Mouse (Mus musculus): Measurements from ENCODE around the gene Serpinb2. TPM values are rescaled to one million over a fixed set of nuclear protein-coding genes. Genes with fewer than 3 reads are reported as not detected.
A peak's percentile ranks its signal among the peaks of the same experiment; 100 is the strongest.

Gene Serpinb2
- total RNA-seq (2012; rRNA removed), result not detected in 2 replicates
- polyA plus RNA-seq (2012; ENCODE audit: insufficient read depth in 1 of 2, insufficient read length in 2 of 2, low read depth in 1 of 2, low replicate concordance in 2 of 2, missing spikeins in 1 of 2), result not detected

DNA sequence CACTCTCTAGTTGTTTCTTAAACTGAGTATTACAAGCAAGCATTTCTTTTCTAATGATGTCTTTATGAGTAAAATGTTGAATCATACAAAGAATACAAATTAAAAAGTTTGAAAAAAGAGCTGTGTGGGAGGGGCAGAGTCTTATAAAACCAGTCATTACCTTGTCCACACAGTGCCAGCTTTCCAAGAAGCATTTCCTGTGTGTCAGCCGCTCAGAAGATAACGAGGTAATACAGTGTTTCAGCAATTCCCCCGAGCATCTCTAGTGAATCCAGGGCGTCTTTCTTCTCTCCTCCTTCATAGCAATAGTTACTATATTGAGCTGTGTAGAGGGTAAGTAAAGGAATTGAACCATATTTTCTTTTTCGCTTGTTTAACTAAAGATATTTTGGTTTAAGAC, at the start of gene Serpinb2:
Gene Serpinb2, plus strand, starts transcription at position 172 of the 400 bp plus-strand sequence.
- no peak within 1 kb of the TSS for H3K27ac ChIP-seq (ENCODE audit: control insufficient read depth, low read depth, low read length)
- H3K79me2 ChIP-seq (ENCODE audit: control insufficient read depth, insufficient read depth, low read length, poor library complexity), result no peaks in the 10 kb centered on the region
- no peaks in the 10 kb centered on the region; a peak in 1 of 4 replicates for H3K36me3 ChIP-seq (ENCODE audit: control insufficient read depth in 1 of 2, insufficient read depth in 2 of 2, low read length in 2 of 2)
- no peak for DNase-seq (ENCODE audit: low read depth, low spot score)
- H3K4me1 ChIP-seq (ENCODE audit: control insufficient read depth in 1 of 2, insufficient read depth in 2 of 2, low read length in 2 of 2), result no peaks in the 10 kb centered on the region; a peak in 1 of 4 replicates
- H3K4me3 ChIP-seq (ENCODE audit: control insufficient read depth in 1 of 2, insufficient read depth in 1 of 2, low read depth in 2 of 2, low read length in 2 of 2), result no peak within 1 kb of the TSS
- no peaks in the 10 kb centered on the region for H3K9me3 ChIP-seq (replicated peaks; ENCODE audit: insufficient read depth, low read length)
- no peaks in the 10 kb centered on the region for H3K27me3 ChIP-seq (ENCODE audit: control insufficient read depth in 1 of 2, insufficient read depth in 2 of 2, low read length in 2 of 2)
- TF ChIP-seq ETS1 (IDR thresholded peaks at IDR 0.05; ENCODE audit: low read depth, low read length) (no peak), HCFC1 (IDR thresholded peaks at IDR 0.05; ENCODE audit: low read depth, low read length) (no peak), POLR2A (IDR thresholded peaks at IDR 0.05; ENCODE audit: control insufficient read depth in 1 of 2, insufficient read depth in 1 of 2, low read depth in 1 of 2, low read length in 2 of 2, poor library complexity in 1 of 2) (no peak), ZKSCAN1 (IDR thresholded peaks at IDR 0.05; ENCODE audit: low read depth, low read length) (no peak), MAZ (IDR thresholded peaks at IDR 0.05; ENCODE audit: low read depth, low read length) (no peak), MYB (IDR thresholded peaks at IDR 0.05; ENCODE audit: low read depth, low read length) (no peak), MYC (IDR thresholded peaks at IDR 0.05; ENCODE audit: low read depth, low read length) (no peak)
- H3K9ac ChIP-seq (ENCODE audit: control insufficient read depth, low read depth, low read length, poor library complexity, severe bottlenecking), result no peak within 1 kb of the TSS

DNA sequence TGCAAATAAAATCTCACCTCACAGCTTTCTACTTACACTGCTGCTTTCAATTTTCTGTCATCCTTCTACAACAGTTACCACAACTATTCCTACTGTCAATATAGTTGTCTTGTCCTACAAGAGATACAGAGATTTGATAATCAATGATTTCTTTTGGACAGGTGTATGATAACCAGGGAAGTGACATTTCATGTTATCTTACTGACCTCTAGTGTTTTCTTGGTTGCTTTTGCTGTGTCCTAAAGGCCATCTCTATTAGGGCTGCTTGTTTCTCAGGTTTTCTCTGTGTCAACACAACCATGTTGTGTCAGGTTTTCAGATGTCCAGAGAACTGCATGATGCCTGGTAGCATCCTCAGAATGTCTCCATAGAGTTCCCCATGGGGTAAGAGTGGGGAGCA, 31.3 kb upstream of the Serpinb2 start:
- DNase-seq (ENCODE audit: low read depth, low spot score), result no peak
- no peaks in the 10 kb centered on the region for H3K9me3 ChIP-seq (replicated peaks; ENCODE audit: insufficient read depth, low read length)
- TF ChIP-seq SMC3 (IDR thresholded peaks at IDR 0.05; ENCODE audit: low read depth, low read length) (peak; percentile 79), RAD21 (IDR thresholded peaks at IDR 0.05; ENCODE audit: low read depth, low read length) (peak; percentile 72), ZC3H11A (IDR thresholded peaks at IDR 0.05; ENCODE audit: low read depth, low read length) (peak; percentile 70), CTCF (IDR thresholded peaks at IDR 0.05 in 2 of 3, conservative IDR thresholded peaks at IDR 0.05 in 1 of 3; ENCODE audit: control insufficient read depth in 1 of 3, insufficient read depth in 1 of 3, low read depth in 2 of 3, low read length in 3 of 3, poor library complexity in 1 of 3, severe bottlenecking in 1 of 3) (peak in 1 of 3 experiments; percentile 58; a peak in 2 of 6 replicates), TAL1 (IDR thresholded peaks at IDR 0.05; ENCODE audit: low read length) (no peak)
- no peaks in the 10 kb centered on the region for H3K79me2 ChIP-seq (ENCODE audit: control insufficient read depth, insufficient read depth, low read length, poor library complexity)
- no peak overlapping the region for H3K9ac ChIP-seq (ENCODE audit: control insufficient read depth, low read depth, low read length, poor library complexity, severe bottlenecking)
- H3K27ac ChIP-seq (ENCODE audit: control insufficient read depth, low read depth, low read length), result no peak overlapping the region
- no peak overlapping the region for H3K4me3 ChIP-seq (ENCODE audit: control insufficient read depth in 1 of 2, insufficient read depth in 1 of 2, low read depth in 2 of 2, low read length in 2 of 2)
- no peaks in the 10 kb centered on the region for H3K4me1 ChIP-seq (ENCODE audit: control insufficient read depth in 1 of 2, insufficient read depth in 2 of 2, low read length in 2 of 2)
- H3K36me3 ChIP-seq (ENCODE audit: control insufficient read depth in 1 of 2, insufficient read depth in 2 of 2, low read length in 2 of 2), result peaks cover 0 to 2% of the 10 kb centered on the region in 2 experiments; a peak in 1 of 4 replicates
- peaks cover 0 to 5% of the 10 kb centered on the region in 2 experiments; a peak in 2 of 4 replicates for H3K27me3 ChIP-seq (ENCODE audit: control insufficient read depth in 1 of 2, insufficient read depth in 2 of 2, low read length in 2 of 2)

DNA sequence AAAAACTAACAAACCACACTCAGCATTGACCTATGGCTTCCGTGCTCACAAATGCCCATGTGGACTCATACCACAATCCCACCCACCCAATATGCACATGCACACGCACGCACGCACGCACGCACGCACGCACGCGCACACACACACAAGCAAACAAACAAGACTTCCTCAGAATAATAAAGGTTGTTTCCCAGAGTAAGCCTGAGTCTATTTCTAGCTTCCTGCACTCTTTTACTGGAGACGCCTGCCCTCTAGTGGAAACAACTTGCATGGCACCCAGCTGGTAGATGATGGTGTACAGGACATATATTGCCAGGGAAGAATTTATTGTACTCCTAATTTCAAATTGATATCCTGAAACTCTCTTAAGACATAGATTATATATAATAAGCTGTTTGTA, 29.8 kb upstream of the Serpinb2 start:
- Histone ChIP-seq H3K36me3 (ENCODE audit: control insufficient read depth in 1 of 2, insufficient read depth in 2 of 2, low read length in 2 of 2) (peaks cover 0 to 2% of the 10 kb centered on the region in 2 experiments; a peak in 1 of 4 replicates), H3K27me3 (ENCODE audit: control insufficient read depth in 1 of 2, insufficient read depth in 2 of 2, low read length in 2 of 2) (peaks cover 0 to 3% of the 10 kb centered on the region in 2 experiments; a peak in 2 of 4 replicates), H3K27ac (ENCODE audit: control insufficient read depth, low read depth, low read length) (no peak overlapping the region), H3K4me3 (ENCODE audit: control insufficient read depth in 1 of 2, insufficient read depth in 1 of 2, low read depth in 2 of 2, low read length in 2 of 2) (peak overlapping the region; percentile 31 to 38), H3K79me2 (ENCODE audit: control insufficient read depth, insufficient read depth, low read length, poor library complexity) (no peaks in the 10 kb centered on the region), H3K9me3 (replicated peaks; ENCODE audit: insufficient read depth, low read length) (no peaks in the 10 kb centered on the region), H3K9ac (ENCODE audit: control insufficient read depth, low read depth, low read length, poor library complexity, severe bottlenecking) (peak overlapping the region; percentile 20), H3K4me1 (ENCODE audit: control insufficient read depth in 1 of 2, insufficient read depth in 2 of 2, low read length in 2 of 2) (no peaks in the 10 kb centered on the region)
- DNase-seq (ENCODE audit: low read depth, low spot score), result peak; percentile 91
- TF ChIP-seq POLR2A (IDR thresholded peaks at IDR 0.05; ENCODE audit: control insufficient read depth in 1 of 2, insufficient read depth in 1 of 2, low read depth in 1 of 2, low read length in 2 of 2, poor library complexity in 1 of 2), result no peak
- TF ChIP-seq CHD2 (IDR thresholded peaks at IDR 0.05; ENCODE audit: low read length), result no peak
- TF ChIP-seq CHD1 (IDR thresholded peaks at IDR 0.05; ENCODE audit: low read depth, low read length), result no peak
- 0 out of 2 replicates have a peak, but pooled peaks have one; percentile 4 for TF ChIP-seq GABPA (IDR thresholded peaks at IDR 0.05; ENCODE audit: low read depth, low read length)
- TF ChIP-seq SMC3 (IDR thresholded peaks at IDR 0.05; ENCODE audit: low read depth, low read length), result peak; percentile 100
- no peak for TF ChIP-seq RCOR1 (IDR thresholded peaks at IDR 0.05; ENCODE audit: low read depth, low read length)
- TF ChIP-seq ZC3H11A (IDR thresholded peaks at IDR 0.05; ENCODE audit: low read depth, low read length), result peak; percentile 100
- no peak for TF ChIP-seq MYB (IDR thresholded peaks at IDR 0.05; ENCODE audit: low read depth, low read length)
- TF ChIP-seq ZMIZ1 (IDR thresholded peaks at IDR 0.05; ENCODE audit: low read depth, low read length), result 0 out of 2 replicates have a peak, but pooled peaks have one; percentile 21
- TF ChIP-seq MAX (IDR thresholded peaks at IDR 0.05; ENCODE audit: low read length), result no peak
- no peak for TF ChIP-seq KAT2A (conservative IDR thresholded peaks at IDR 0.05; ENCODE audit: low read depth, low read length)
- peak; percentile 89 to 99 (median 90) for TF ChIP-seq CTCF (IDR thresholded peaks at IDR 0.05 in 2 of 3, conservative IDR thresholded peaks at IDR 0.05 in 1 of 3; ENCODE audit: control insufficient read depth in 1 of 3, insufficient read depth in 1 of 3, low read depth in 2 of 3, low read length in 3 of 3, poor library complexity in 1 of 3, severe bottlenecking in 1 of 3)
- TF ChIP-seq NRF1 (IDR thresholded peaks at IDR 0.05; ENCODE audit: insufficient read depth, low read depth, low read length, poor library complexity, severe bottlenecking), result peak; percentile 63
- no peak for TF ChIP-seq MAFK (IDR thresholded peaks at IDR 0.05; ENCODE audit: borderline replicate concordance, low read depth, low read length)
- TF ChIP-seq TCF12 (IDR thresholded peaks at IDR 0.05; ENCODE audit: low read depth, low read length), result no peak
- peak; percentile 65 for TF ChIP-seq SIN3A (IDR thresholded peaks at IDR 0.05; ENCODE audit: low read length)
- no peak for TF ChIP-seq MAZ (IDR thresholded peaks at IDR 0.05; ENCODE audit: low read depth, low read length)
- TF ChIP-seq TBP (IDR thresholded peaks at IDR 0.05; ENCODE audit: low read depth, low read length), result no peak
